Mouse (Mus musculus): ENCODE results near the gene Trio.
"Not testable (repeated sequence)": the region's sequence is repeated elsewhere in the genome, so short reads cannot be mapped to it uniquely, and the experiment has no call there.

DNA sequence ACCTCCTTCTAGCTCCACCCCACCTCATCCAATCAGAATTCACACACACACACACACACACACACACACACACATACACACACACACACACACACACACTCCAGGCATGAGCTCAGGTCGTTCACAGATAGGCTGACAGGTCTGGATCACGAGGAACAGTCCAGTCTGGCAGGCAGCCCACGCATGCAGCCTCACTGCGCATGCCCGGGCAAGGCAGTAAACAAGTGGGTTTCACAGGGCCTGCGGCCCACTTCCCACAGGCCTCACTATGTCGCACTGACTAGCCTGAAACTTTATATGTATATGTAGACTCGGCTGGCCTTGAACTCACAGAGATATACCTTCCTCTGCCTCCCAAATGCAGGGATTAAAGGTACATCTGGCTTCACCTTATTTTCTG lies 305.4 kb downstream of the Trio start:
- TF ChIP-seq CTCF (IDR thresholded peaks at IDR 0.05; ENCODE audit: extremely low read depth, insufficient read length, insufficient replicate concordance, low read depth, low read length); POLR2A (IDR thresholded peaks at IDR 0.05; ENCODE audit: low read depth, low read length): not testable (repeated sequence)
